Mouse (Mus musculus): ENCODE data around the gene Znrf3. TPM values are rescaled to one million over a fixed set of nuclear protein-coding genes. Genes with fewer than 3 reads are reported as not detected.
A peak's percentile ranks its signal among the peaks of the same experiment; 100 is the strongest.

Gene Znrf3
- total RNA-seq, 2 experiments from 2014 or later: 8.7 to 9.1 TPM

GRCm38 (mm10) chr11:5325217-5325616 is 119.4 kb downstream of the Znrf3 start:
- DNase-seq: no peak
- intact Hi-C loops (cut with DNase I): no loop called here

GRCm38 (mm10) chr11:5324296-5324695 is 120.4 kb downstream of the Znrf3 start:
- no peak for DNase-seq
- intact Hi-C loops (cut with DNase I): no loop called here

- no peak for DNase-seq
- intact Hi-C loops (cut with DNase I): no loop called here
Measured at GRCm38 (mm10) chr11:5321687-5322086, 123.0 kb downstream of the Znrf3 start.

GRCm38 (mm10) chr11:5318976-5319375 is 125.7 kb downstream of the Znrf3 start:
- no peak for DNase-seq

GRCm38 (mm10) chr11:5318035-5318775 is 126.4 kb downstream of the Znrf3 start:
- no peak for DNase-seq
- intact Hi-C loops (cut with DNase I): no loop called here

More at GRCm38 (mm10) chr11:5318976-5319375, 125.7 kb downstream of the Znrf3 start:
- intact Hi-C loops (cut with DNase I): no loop called here

GRCm38 (mm10) chr11:5314796-5315195 is 129.9 kb downstream of the Znrf3 start:
- intact Hi-C loops (cut with DNase I): no loop called here
- peak in 1 of 2 experiments; percentile 26 for DNase-seq

- DNase-seq: no peak
- intact Hi-C loops (cut with DNase I): no loop called here
Measured at GRCm38 (mm10) chr11:5314330-5314741, 130.3 kb downstream of the Znrf3 start.

- no peak for DNase-seq
- intact Hi-C loops (cut with DNase I): no loop called here
Measured at GRCm38 (mm10) chr11:5307024-5307905, 137.4 kb downstream of the Znrf3 start.

GRCm38 (mm10) chr11:5306017-5306416 is 138.6 kb downstream of the Znrf3 start:
- intact Hi-C loops (cut with DNase I): no loop called here
- DNase-seq: no peak

GRCm38 (mm10) chr11:5304526-5304925 is 140.1 kb downstream of the Znrf3 start:
- no peak for DNase-seq
- intact Hi-C loops (cut with DNase I): no loop called here

GRCm38 (mm10) chr11:5298007-5298372 is 146.7 kb downstream of the Znrf3 start:
- DNase-seq: no peak
- intact Hi-C loops (cut with DNase I): loop anchor here (10.0 kb wide), 1 partner anchor 327 kb away; no protein-coding TSS in a partner anchor

GRCm38 (mm10) chr11:5297148-5298006 is 147.3 kb downstream of the Znrf3 start:
- peak in 1 of 2 experiments; percentile 20 for DNase-seq
- intact Hi-C loops (cut with DNase I): loop anchor here (10.0 kb wide), 1 partner anchor 327 kb away; no protein-coding TSS in a partner anchor

- no peak for DNase-seq
- intact Hi-C loops (cut with DNase I): loop anchor here (10.0 kb wide), 1 partner anchor 328 kb away; no protein-coding TSS in a partner anchor
Measured at GRCm38 (mm10) chr11:5296576-5297115, 148.0 kb downstream of the Znrf3 start.

GRCm38 (mm10) chr11:5294805-5295204 is 149.8 kb downstream of the Znrf3 start:
- no peak for DNase-seq
- intact Hi-C loops (cut with DNase I): loop anchor here (5.0 to 10.0 kb wide), 3 partner anchors 113 to 330 kb away; no protein-coding TSS in a partner anchor

GRCm38 (mm10) chr11:5290691-5291090 is 154.0 kb downstream of the Znrf3 start:
- DNase-seq: peak; percentile 66 to 79
- intact Hi-C loops (cut with DNase I): loop anchor here (1.0 to 10.0 kb wide), 4 partner anchors 108 to 334 kb away; no protein-coding TSS in a partner anchor

- no peak for DNase-seq
- intact Hi-C loops (cut with DNase I): loop anchor here (1.0 to 10.0 kb wide), 4 partner anchors 108 to 335 kb away; no protein-coding TSS in a partner anchor
Measured at GRCm38 (mm10) chr11:5289826-5290580, 154.6 kb downstream of the Znrf3 start.

- intact Hi-C loops (cut with DNase I): no loop called here
- DNase-seq: no peak
Measured at GRCm38 (mm10) chr11:5283987-5284386, 160.7 kb downstream of the Znrf3 start.

- DNase-seq: no peak
- intact Hi-C loops (cut with DNase I): no loop called here
Measured at GRCm38 (mm10) chr11:5280932-5281331, 163.7 kb downstream of the Znrf3 start.

GRCm38 (mm10) chr11:5278463-5278862 is 166.2 kb downstream of the Znrf3 start:
- intact Hi-C loops (cut with DNase I): no loop called here

More at GRCm38 (mm10) chr11:5278463-5278862, 166.2 kb downstream of the Znrf3 start:
- DNase-seq: no peak
